Mouse (Mus musculus) T-cell, adult 2 months (primary cell): ENCODE measurements around the gene Ubr2.

Source experiments
- DNase-seq: peaks from one replicate; pipeline ENCODE4 v3.0.0; 2022; ENCODE audit warnings: low spot score

The Ubr2 gene

DNA sequence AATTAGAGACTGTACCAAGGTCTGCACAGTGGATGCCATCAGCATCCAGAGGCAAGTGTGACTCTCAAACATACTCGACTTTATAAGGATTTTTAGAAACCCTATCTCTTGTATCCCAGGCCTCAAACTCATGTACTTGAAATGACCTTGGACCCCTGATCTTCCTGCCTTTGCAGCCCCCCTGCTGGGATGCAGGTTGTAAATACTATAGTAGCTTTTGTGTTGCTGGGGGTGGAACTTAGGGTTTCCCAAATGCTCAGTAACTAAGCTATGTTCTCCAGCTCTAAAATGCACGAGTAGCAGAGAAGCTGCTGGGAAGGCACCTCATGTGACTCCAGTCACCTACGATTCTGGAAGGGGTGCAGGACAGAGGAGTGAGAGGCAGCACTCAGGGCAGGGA, 83.4 kb downstream of the Ubr2 start:
- DNase-seq: no peak

DNA sequence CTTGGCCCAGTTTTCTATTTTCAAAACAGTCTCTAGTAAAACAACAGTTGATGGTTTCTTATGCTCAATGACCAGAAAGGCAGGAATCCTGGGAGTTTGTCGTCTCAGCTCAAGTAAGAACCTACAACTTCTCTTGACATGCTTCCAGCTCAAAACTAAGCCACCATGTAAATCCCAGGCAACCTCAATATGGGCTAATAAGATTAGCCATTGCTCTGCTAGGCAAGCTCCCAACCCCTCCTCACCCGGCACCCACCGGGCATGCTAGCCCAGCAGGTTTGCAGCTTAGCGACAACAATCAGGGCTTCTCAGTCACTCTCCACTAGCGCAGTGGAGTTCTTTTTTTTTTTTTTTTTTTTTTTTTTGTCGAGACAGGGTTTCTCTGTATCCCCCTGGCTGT, 84.2 kb downstream of the Ubr2 start:
- DNase-seq: no peak

DNA sequence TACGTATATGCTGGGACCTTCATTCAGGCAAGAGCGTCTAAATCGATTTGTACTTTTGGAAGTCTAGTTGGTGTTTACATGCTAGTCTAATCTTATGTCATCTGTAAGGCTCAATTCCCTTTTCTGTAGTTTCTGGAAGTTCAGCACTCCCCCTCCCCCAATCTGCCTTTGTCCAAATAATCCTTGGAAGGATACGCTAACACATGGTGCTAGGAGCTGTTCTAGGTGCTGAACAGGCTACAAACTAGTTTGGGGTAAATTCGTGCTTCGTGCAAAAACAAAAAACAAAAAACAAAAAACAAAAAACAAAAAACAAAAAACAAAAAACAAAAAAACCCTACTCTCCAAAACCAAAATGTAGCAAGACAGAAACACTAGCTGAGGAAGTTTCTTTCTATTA, 89.5 kb downstream of the Ubr2 start:
- DNase-seq: no peak

DNA sequence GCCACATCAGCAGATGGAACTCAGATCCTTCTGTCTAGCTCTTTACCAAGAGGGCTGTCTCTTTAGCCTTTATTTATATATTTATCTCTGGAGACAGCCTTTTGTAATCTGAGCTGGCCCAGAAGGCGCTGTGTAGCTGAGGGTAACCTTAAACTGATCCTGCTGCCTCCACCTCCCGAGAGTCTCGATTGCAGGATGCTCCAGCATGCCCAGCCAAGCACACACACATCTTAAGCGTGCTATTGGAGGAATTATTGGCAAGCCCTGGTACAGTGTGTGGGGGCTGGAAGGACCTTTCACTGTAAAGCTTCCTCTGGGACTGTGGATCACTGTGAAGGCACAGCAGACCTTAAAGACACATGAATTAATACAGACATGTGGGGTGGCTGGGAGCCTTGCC, 91.4 kb downstream of the Ubr2 start:
- no peak for DNase-seq

DNA sequence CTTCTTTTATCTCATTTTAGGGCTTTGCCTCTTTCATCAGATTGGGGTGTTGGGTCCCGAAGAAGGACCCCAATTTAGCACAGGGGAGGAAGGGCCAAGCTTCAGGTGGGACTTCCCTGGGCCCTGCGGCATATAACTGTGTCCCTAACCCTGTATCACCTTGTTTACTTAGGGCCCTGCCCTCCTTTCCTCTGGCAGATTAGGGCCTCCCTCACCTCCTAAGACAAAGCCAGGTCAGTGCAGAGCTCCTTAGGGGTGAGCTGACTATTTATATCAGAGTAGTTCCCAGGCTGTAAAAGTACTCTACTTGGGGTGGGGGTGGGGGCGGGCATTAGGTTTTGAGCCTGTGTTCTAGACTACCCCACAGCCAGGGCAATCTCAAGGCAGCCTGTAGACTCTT, 95.2 kb downstream of the Ubr2 start:
- no peak for DNase-seq

DNA sequence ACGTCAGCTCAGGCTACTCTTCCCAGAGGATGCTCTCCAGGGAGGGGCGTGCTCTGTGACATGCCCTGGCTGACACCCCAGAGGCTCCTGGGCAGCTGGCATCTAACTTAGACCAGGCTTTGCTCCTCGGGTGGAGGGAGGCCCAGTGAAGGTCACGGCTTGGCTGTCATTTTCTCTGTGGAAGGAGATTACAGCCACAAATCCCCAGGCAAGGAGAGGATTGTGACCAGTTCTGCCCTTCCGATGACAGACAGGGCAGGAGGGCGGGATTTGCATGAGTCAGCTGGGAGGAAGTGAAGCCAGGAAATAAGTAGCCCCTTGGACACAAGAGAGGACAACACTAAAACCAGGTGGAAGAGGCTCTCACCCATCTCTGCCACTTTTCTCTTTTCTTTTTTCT, 98.0 kb downstream of the Ubr2 start:
- DNase-seq: no peak

DNA sequence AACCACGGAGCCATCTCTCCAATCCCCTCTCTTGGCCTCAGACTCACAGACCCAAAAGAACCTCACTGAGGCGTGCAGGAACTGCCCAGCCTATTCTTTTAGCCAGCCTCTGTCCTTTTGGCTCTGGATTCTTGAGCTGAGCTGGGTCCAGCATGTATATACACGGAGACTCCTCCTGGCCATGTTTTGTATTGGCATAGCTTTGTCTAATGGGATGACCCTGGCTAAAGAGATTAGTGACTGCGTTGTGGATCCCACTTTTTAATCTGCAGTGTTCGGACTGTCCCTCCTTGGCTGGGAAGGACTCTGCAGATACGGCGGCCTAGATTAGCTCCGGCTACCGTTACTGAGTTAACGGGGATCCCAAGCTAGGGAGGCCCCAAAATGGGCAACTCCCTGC, 100.2 kb downstream of the Ubr2 start, which contains the start of gene Prph2:
Gene Prph2 (plus strand): TSS at position 274 of the 400 bp plus-strand sequence.
- no peak for DNase-seq

DNA sequence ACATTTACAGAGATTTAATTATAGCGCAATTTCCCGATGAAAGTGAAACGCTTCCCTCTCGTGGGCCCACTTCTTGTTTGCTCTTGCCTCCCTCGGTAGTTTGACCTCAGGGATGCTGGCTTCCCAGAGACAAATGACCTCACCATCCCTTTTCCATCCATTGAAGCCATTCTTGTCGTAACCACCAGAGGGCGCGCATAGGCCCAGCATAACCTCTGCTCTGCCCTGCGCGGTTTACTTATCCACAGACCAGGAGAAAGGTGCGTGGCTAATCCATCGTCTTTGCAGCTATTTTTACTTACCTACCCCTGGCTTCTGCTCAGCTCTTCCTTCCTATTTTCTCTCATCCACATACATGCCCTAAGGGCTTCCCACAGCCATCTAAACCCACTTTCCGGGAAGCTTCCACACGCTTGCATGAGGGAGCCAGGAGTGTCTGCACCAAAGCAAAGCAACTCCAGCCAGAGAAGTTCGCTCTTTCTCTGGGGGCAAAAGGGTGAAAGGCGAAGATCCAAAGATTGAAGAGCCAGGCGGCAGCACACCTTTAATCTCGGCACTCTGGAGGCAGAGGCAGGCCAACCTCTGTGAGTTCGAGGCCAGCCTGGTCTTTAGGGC, 106.4 kb downstream of the Ubr2 start:
- peak; percentile 64 for DNase-seq

DNA sequence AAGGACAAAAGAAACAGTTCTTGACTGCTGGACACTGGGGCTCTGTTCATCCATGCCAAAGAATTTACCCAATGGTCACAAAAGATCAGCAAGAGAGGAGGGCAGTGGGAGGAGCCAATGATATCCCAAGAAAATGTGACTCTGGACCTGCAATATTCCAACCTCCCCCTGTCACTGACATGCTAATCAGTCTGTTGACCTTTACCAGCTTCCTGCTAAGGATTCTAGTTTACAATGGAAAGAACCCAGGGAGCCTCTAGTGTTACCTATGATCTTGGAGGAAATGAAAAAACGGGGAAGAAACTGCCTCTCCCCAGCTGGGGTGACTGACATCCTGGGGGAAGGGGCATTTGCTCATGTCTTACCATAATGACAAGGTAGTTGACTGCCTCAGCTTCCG, 109.4 kb downstream of the Ubr2 start:
- DNase-seq: no peak

DNA sequence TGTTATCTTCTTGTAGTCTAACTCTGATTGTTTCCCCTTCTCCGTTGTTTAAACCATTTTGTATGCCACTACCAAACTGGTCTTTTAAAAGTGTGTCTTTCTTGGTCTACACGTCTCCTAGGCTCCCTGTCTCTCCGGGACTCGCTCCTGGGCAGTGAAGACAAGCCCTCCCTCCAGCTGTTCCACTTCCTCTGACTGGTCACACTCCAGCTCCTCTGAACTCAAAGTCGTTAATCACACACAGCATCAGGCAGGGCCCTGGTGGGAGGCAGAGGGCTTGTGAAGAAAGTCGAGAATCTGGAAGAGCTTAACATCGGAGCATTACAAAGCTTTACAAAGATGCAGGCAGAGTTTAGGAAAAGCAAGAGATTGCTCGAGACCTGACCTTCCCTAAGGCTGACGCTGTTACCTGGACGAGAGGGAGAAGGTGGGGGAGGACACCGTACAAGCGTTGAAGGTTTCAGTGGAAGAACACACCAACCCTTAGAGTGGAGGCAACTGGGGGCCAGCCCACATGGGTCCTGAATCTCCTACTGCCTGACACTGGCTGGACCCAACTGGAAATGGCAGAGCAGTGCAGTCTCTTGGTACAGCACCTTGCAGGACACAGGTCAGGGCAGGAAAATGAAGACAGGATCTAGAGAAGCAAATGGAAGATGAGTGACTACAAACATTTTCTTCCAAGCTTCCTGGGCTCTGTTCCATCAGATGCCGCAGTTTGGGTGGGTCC, 113.0 kb downstream of the Ubr2 start:
- no peak for DNase-seq

DNA sequence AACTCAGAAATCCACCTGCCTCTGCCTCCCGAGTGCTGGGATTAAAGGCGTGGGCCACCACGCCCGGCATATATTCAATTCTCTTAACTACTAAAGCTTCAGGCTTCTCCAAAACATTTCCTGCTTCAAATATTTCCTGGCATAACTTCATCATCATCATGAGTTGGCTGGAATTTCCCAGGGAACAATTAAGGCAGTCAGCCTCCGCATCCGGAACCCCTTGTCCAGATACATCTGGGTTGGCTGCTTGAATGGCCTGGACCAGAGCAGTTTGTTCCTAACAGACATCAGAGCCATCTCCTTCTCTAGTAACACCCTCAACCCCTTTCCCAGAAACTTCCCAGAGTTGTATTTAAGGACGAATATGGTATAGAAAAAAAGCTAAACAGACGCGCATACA, 114.9 kb downstream of the Ubr2 start:
- DNase-seq: no peak

DNA sequence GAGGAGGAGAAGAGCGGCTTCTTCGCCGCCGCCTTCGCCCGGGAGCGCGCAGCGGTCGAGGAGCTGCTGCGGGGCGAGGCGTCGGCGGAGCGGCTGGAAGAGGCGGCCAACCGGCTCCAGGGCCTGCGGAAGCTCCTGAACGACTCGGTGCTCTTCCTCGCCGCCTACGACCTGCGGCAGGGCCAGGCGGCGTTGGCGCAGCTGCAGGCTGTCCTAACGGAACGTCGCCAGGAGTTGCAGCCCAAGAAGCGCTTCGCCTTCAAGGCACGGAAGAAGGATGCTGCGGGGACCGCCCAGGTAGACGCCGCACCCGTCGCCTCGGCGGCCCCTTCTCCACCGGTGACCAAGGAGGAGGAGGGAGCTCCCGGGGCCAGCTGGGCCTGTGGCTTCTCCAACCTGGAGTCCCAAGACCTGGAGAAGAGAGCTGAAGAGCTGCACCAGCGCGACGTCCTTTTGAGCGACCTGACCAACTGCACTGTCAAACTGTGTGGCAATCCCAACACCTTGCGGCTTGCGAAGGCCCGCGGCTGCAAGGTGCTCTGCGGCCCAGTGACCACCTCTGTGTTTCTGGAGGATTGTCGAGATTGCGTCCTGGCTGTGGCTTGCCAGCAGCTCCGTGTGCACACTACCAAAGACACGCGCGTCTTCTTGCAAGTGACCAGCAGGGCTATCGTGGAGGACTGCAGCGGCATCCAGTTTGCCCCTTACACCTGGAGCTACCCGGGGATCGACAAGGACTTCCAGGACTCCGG, 119.3 kb downstream of the Ubr2 start:
- DNase-seq: no peak

DNA sequence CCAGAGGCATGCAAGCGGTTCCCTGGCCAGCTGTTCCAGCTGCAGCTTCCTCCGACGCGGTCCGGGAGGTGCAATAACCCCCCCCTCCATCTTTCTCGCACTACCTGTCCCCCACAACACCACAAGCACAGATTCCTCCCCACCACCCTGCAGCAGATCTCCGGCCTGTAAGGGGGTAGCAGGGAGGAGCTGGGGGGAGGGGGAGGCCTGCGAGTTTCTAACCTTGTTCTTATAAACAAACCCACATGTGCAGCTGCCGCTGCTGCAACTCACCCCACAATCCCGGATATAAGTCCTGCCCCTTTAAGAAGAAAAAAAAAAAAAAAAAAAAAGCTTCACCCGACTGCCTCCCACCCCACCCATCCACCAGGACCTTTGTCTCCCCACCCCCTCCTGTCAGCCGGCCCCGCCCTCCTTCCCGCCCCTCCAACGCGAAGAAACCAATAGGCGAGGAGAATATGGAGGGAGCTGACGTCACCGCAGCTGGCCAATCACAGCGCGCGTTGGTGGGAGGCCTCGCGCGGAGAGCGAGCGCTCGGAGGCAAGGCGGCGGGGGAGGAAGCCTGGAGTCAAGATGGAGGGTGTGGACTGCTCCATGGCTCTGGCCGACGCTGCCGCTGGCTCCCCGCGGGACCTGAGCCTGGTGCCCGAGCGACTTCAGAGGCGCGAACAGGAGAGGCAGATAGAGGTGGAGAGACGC, 120.1 kb downstream of the Ubr2 start, which contains the start of gene Tbcc:
Gene Tbcc (plus strand): TSS at position 569 of the 700 bp plus-strand sequence.
- DNase-seq: peak; percentile 96

DNA sequence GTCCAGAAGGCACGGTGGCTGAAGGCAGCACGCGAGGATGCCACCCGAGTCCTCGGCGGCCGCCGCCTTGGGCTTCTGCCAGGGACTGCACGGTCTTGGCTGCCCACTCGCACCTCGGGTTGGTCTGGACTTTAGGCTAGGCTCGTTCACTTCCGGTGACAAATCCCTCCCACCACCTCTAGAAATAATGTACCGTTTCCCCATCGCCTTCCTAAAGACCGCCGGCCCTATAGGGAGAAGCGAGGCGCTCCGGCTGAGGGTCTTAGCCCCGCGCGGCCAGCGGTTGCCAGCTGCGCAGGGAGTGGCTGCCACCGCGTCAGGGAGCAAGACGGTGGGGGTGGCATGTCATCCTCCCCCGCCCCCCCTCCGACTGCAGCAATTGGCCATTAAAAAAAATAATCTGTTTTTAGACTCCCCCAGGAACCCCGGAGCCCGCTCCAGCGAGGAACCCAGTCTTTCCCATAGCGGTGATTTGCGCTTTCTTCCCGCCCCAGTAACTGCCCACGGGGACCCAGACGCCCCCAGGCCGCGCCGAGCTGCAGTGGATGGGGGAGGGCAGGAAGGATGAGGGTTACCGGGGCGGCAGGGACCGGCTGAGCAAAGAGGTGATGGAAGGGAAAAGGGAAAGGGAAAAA, 120.8 kb downstream of the Ubr2 start:
- DNase-seq: peak; percentile 19

DNA sequence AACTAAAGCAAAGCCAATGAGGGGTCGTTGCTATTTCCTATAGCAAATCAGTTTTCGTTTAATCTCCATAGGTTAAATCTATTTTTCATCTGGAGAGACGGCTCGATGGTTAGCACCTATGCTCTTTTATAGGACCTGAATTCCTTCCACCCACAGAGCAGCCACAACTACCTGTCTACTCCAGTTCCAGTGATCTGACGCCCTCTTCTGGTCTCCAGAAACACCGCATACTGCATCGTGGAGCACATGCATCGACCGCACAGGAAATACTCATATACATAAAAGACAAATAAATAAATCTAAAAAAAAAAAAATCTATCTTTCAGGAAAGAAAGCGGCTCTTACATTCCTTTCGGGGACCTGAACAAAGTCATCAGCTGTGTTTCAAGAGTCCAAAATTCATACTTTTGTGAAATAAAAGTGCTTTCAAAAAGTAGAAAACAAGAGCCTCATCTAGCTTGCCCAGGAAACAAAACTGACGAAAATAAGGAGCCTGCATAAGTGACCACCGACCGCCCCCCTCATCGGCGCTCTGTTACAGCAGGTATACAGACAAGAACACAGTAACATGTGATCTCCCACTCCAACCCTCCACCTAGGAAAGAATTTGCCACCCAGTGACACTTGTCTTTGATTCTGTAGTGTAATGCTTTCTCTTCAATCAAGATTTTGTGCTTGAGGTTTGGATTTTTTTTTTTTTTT, 121.7 kb downstream of the Ubr2 start:
- DNase-seq: peak; percentile 71

DNA sequence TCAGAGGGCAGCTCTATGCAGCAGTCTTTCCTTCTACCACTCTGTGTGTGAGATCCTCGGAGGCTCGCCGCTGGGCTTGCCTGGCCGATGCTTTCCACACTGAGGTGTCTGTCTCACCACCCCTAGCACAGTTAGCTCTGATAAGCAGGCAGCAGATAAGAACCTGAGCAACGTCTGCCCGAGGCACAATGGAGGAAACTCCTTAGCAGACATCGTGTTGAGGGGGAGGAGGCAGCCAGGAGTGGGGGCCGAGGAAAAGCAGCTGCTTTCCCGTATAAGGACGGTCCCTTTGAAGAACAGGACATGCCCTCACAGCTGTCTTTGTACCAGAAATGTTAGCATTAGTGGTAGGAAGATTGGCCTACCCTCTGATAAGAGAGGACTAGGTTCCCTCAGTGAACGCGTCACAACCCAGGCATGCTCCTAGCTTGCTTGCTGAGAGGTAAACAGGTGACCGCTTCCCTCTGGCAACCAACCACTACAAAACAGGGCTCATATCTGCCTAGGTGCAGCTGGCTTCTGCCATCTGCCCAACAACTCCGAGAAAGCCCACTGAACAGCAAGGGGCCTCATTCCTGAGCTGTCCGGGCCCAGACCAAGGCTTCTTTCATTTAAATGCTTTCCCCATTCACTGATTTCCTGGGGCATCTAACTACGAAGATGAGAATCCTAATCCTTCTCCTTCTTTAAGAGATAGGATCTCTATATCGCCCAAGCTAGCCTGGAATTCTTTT, 124.3 kb downstream of the Ubr2 start:
- no peak for DNase-seq

DNA sequence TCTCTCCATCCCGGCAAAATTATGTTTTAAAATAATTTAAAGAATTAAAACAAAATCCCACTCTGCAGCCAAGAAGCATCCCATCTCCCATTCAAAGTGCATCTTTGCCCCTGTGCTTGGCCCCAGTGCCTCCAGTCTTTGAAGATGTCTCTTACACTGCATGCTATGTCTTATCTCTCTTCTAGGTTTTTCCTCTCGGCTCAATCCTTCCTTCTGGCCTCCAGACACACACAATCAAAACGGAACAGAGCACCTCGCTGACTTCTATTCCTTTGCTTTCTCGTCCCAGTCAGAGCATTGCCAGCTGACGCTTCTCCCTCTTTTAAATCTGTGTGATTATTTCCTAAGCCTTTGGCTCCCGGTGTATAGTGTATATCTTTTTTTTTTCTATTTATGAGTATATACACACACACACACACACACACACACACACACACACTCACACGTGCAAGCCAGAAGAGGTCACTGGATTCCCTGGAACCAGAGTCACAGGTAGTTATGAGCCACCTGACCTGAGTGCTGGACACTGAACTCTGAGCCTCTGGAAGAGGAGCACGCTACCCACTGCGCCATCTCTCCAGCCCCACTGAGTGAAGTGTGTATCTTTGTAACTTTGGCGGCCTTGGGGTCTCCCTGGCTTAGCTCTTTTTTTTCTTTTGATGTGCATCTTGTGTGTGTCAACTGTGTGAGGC, 125.0 kb downstream of the Ubr2 start:
- DNase-seq: no peak

DNA sequence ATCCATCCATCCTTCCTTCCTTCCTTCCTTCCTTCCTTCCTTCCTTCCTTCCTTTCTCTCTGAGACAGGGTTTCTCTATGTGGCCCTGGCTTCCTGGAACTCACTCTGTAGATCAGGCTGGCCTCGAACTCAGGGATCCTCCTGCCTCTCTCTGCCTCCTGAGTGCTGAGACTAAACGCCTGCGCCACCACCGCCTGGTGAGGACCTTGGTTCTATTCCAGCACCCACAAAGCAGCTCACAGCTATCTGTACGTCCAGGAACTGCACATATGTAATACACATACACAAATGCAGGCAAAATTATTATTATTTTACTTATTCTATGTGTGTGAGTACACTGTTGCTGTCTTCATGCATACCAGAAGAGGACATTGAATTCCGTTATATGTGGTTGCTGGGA, 125.6 kb downstream of the Ubr2 start:
- no peak for DNase-seq

DNA sequence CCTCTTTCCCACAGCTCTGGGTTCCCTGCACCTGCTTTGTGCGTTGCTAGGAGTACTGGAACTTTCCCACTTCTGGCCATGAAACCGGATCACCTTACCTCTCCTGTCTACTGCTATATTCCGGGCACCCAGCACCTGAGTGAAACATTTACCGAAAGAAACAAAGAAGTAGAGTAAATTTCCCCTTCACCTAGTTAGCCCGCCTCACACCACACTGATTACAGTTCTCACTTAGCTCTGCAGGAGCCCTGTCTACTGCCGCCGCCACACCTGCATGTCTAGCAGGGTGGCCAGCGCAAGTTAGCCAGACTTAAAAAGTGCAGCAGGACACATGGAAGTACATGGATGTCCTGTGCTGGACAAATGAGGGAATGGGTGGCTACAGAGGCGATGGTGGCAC, 127.2 kb downstream of the Ubr2 start:
- DNase-seq: no peak

DNA sequence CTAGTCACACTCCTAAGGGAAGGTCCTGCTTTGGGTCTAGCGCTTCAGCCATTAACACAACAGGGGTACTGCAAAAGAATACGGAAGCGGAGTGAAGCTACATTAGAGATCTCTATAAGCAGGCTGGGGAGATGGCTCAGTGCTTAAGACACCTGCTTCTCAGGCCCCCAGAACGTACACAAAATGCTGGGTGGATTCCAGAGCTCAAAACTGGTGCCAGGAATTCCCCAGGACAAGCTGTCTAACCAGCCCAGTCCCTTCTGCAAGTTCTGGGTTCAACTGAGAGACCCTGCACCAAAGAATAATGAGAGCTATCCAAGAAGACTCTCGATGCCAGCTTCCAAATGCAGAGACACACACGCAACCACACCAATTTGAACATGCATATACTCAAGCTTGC, 128.6 kb downstream of the Ubr2 start:
- DNase-seq: no peak
